Mouse (Mus musculus) kidney, embryonic 15.5 days (tissue): ENCODE results near the gene Clic5. TPM values are rescaled to one million over a fixed set of nuclear protein-coding genes. Genes with fewer than 3 reads are reported as not detected.

Experiments used
- ATAC-seq: fragments of 200-750 bp; cut with Nextera tagmentation; replicated peaks from 2 replicates; pipeline ENCODE4 v1.8.0; 2017; ENCODE audit warnings: moderate TSS enrichment; ENCODE audit not compliant: low FRiP score
- H3K27ac ChIP-seq: fragments of 300-500 bp; sonication (generic); 2 replicates; pipeline ENCODE4 v1.5.1; 2015; ENCODE audit warnings: mild to moderate bottlenecking, inconsistent platforms
- H3K27me3 ChIP-seq: fragments of 300-500 bp; sonication (generic); 2 replicates; pipeline ENCODE4 v1.6.1; 2015; ENCODE audit warnings: inconsistent platforms
- H3K36me3 ChIP-seq: fragments of 300-500 bp; sonication (generic); 2 replicates; pipeline ENCODE4 v1.6.1; 2015; ENCODE audit warnings: inconsistent platforms
- H3K4me1 ChIP-seq: fragments of 300-500 bp; sonication (generic); 2 replicates; pipeline ENCODE4 v1.6.1; 2015; ENCODE audit warnings: inconsistent platforms
- H3K4me2 ChIP-seq: fragments of 300-500 bp; sonication (generic); 2 replicates; pipeline ENCODE4 v1.6.1; 2015; ENCODE audit warnings: moderate library complexity, mild to moderate bottlenecking, inconsistent platforms
- H3K4me3 ChIP-seq: fragments of 300-500 bp; sonication (generic); replicated peaks from 2 replicates; pipeline ENCODE4 v1.5.1; 2015; ENCODE audit warnings: mild to moderate bottlenecking, inconsistent platforms
- H3K9ac ChIP-seq: fragments of 300-500 bp; sonication (generic); 2 replicates; pipeline ENCODE4 v1.6.1; 2015; ENCODE audit warnings: mild to moderate bottlenecking, inconsistent platforms
- H3K9me3 ChIP-seq: fragments of 300-500 bp; sonication (generic); replicated peaks from 2 replicates; pipeline ENCODE4 v1.6.1; 2016; ENCODE audit warnings: inconsistent platforms
- WGBS: fragments of 180-500 bp; shearing (Covaris S2); methylation state at CpG from one replicate; pipeline ENCODE4 v1.1.7; 2015; ENCODE audit warnings: mixed read lengths; 5-methylcytosine and 5-hydroxymethylcytosine counted together
- polyA plus RNA-seq: library from polyadenylated mRNA; unstranded; fragments of >200 nt; fragmentation: Nextera tagmentation; extraction: Ambion mirVana; gene quantifications from 2 replicates; pipeline ENCODE4 v1.2.1, GENCODE M21; 2015

The Clic5 gene
- polyA plus RNA-seq: 7.5 and 7.6 TPM in 2 replicates

- Histone ChIP-seq H3K9me3 (no peaks in the 10 kb centered on the region), H3K4me3 (peak within 1 kb of the TSS; percentile 50), H3K4me1 (peaks cover 25% of the 10 kb centered on the region), H3K36me3 (no peaks in the 10 kb centered on the region), H3K27me3 (peaks cover 29% of the 10 kb centered on the region), H3K9ac (peak within 1 kb of the TSS; percentile 39; the same call in 1 of the 2 replicates), H3K27ac (peak within 1 kb of the TSS; percentile 41; the same call in 1 of the 2 replicates), H3K4me2 (peak within 1 kb of the TSS; percentile 94)
- WGBS: 3% methylated on average over 24 of the region's 24 CpGs
- peak; percentile 69 for ATAC-seq
These were observed at the start of gene Clic5 for GRCm38 (mm10) chr17:44188042-44188768. Gene Clic5 (plus strand): TSS chr17:44188584.

GRCm38 (mm10) chr17:44145806-44146205 lies 42.6 kb upstream of the Clic5 start:
- Histone ChIP-seq H3K36me3 (no peaks in the 10 kb centered on the region), H3K9ac (no peak overlapping the region), H3K27me3 (no peaks in the 10 kb centered on the region), H3K4me3 (no peak overlapping the region), H3K9me3 (no peaks in the 10 kb centered on the region), H3K4me1 (no peaks in the 10 kb centered on the region), H3K27ac (no peak overlapping the region), H3K4me2 (no peak overlapping the region)
- 82% methylated on average over 1 of the region's 1 CpGs for WGBS
- ATAC-seq: no peak

GRCm38 (mm10) chr17:44148109-44148846 lies 40.1 kb upstream of the Clic5 start:
- H3K9me3 ChIP-seq: no peaks in the 10 kb centered on the region
- no peak overlapping the region for H3K27ac ChIP-seq
- no peaks in the 10 kb centered on the region for H3K27me3 ChIP-seq
- no peaks in the 10 kb centered on the region for H3K4me1 ChIP-seq
- no peak overlapping the region for H3K9ac ChIP-seq
- H3K4me3 ChIP-seq: no peak overlapping the region
- H3K36me3 ChIP-seq: no peaks in the 10 kb centered on the region
- WGBS: 77% methylated on average over 5 of the region's 5 CpGs
- no peak for ATAC-seq
- no peak overlapping the region for H3K4me2 ChIP-seq

- ATAC-seq: no peak
- H3K4me1 ChIP-seq: no peaks in the 10 kb centered on the region
- H3K4me3 ChIP-seq: no peak overlapping the region
- H3K9ac ChIP-seq: no peak overlapping the region
- H3K27me3 ChIP-seq: no peaks in the 10 kb centered on the region
- H3K27ac ChIP-seq: no peak overlapping the region
- H3K9me3 ChIP-seq: no peaks in the 10 kb centered on the region
- no peaks in the 10 kb centered on the region for H3K36me3 ChIP-seq
- WGBS: 71% methylated on average over 3 of the region's 3 CpGs
- no peak overlapping the region for H3K4me2 ChIP-seq
These were observed 37.3 kb upstream of the Clic5 start for GRCm38 (mm10) chr17:44151130-44151529.

- Histone ChIP-seq H3K4me2 (no peak overlapping the region), H3K27ac (no peak overlapping the region)
These were observed 36.5 kb upstream of the Clic5 start for GRCm38 (mm10) chr17:44151889-44152288.

GRCm38 (mm10) chr17:44153871-44154270 lies 34.5 kb upstream of the Clic5 start:
- no peak overlapping the region for H3K9ac ChIP-seq
- 44% methylated on average over 5 of the region's 5 CpGs for WGBS
- ATAC-seq: no peak
- no peaks in the 10 kb centered on the region for H3K4me1 ChIP-seq
- no peak overlapping the region for H3K4me2 ChIP-seq
- no peaks in the 10 kb centered on the region for H3K36me3 ChIP-seq
- H3K4me3 ChIP-seq: no peak overlapping the region
- no peaks in the 10 kb centered on the region for H3K9me3 ChIP-seq
- no peak overlapping the region for H3K27ac ChIP-seq
- H3K27me3 ChIP-seq: no peaks in the 10 kb centered on the region

More at GRCm38 (mm10) chr17:44151889-44152288, 36.5 kb upstream of the Clic5 start:
- no peak overlapping the region for H3K9ac ChIP-seq
- no peaks in the 10 kb centered on the region for H3K4me1 ChIP-seq
- H3K36me3 ChIP-seq: no peaks in the 10 kb centered on the region
- no peaks in the 10 kb centered on the region for H3K9me3 ChIP-seq
- no peak overlapping the region for H3K4me3 ChIP-seq
- no peak for ATAC-seq
- H3K27me3 ChIP-seq: no peaks in the 10 kb centered on the region
- 65% methylated on average over 8 of the region's 8 CpGs for WGBS

GRCm38 (mm10) chr17:44155204-44155603 lies 33.2 kb upstream of the Clic5 start:
- Histone ChIP-seq H3K27ac (no peak overlapping the region), H3K4me2 (no peak overlapping the region), H3K27me3 (no peaks in the 10 kb centered on the region), H3K36me3 (no peaks in the 10 kb centered on the region), H3K9me3 (no peaks in the 10 kb centered on the region), H3K4me3 (no peak overlapping the region), H3K9ac (no peak overlapping the region), H3K4me1 (no peaks in the 10 kb centered on the region)
- ATAC-seq: no peak
- WGBS: 60% methylated on average over 2 of the region's 2 CpGs

GRCm38 (mm10) chr17:44158186-44158585 lies 30.2 kb upstream of the Clic5 start:
- 67% methylated on average over 1 of the region's 1 CpGs for WGBS
- no peak overlapping the region for H3K9ac ChIP-seq
- H3K9me3 ChIP-seq: no peaks in the 10 kb centered on the region
- H3K4me2 ChIP-seq: no peak overlapping the region
- H3K27ac ChIP-seq: no peak overlapping the region
- H3K4me3 ChIP-seq: no peak overlapping the region
- H3K4me1 ChIP-seq: peaks cover 8% of the 10 kb centered on the region; the same call in 1 of the 2 replicates
- no peak for ATAC-seq
- H3K36me3 ChIP-seq: no peaks in the 10 kb centered on the region
- H3K27me3 ChIP-seq: no peaks in the 10 kb centered on the region

- no peak for ATAC-seq
- no peak overlapping the region for H3K27ac ChIP-seq
- H3K4me3 ChIP-seq: no peak overlapping the region
- H3K4me2 ChIP-seq: no peak overlapping the region
- H3K36me3 ChIP-seq: no peaks in the 10 kb centered on the region
- WGBS: 86% methylated on average over 11 of the region's 11 CpGs
- no peaks in the 10 kb centered on the region for H3K27me3 ChIP-seq
- no peak overlapping the region for H3K9ac ChIP-seq
- no peaks in the 10 kb centered on the region for H3K9me3 ChIP-seq
- peaks cover 8% of the 10 kb centered on the region; the same call in 1 of the 2 replicates for H3K4me1 ChIP-seq
These were observed 27.9 kb upstream of the Clic5 start for GRCm38 (mm10) chr17:44160449-44160848.

- ATAC-seq: no peak
- H3K9ac ChIP-seq: no peak overlapping the region
- no peaks in the 10 kb centered on the region for H3K9me3 ChIP-seq
- 30% methylated on average over 5 of the region's 5 CpGs for WGBS
- H3K4me3 ChIP-seq: no peak overlapping the region
- H3K4me1 ChIP-seq: peaks cover 8% of the 10 kb centered on the region; the same call in 1 of the 2 replicates
- H3K36me3 ChIP-seq: no peaks in the 10 kb centered on the region
- 0 out of 2 replicates have a peak overlapping the region, but pooled peaks have one; percentile 12 for H3K4me2 ChIP-seq
- H3K27ac ChIP-seq: no peak overlapping the region
- H3K27me3 ChIP-seq: no peaks in the 10 kb centered on the region
These were observed 25.9 kb upstream of the Clic5 start for GRCm38 (mm10) chr17:44162514-44162913.

GRCm38 (mm10) chr17:44162935-44163334 lies 25.4 kb upstream of the Clic5 start:
- no peak for ATAC-seq
- peaks cover 8% of the 10 kb centered on the region; the same call in 1 of the 2 replicates for H3K4me1 ChIP-seq
- WGBS: 63% methylated on average over 5 of the region's 5 CpGs
- H3K4me2 ChIP-seq: 0 out of 2 replicates have a peak overlapping the region, but pooled peaks have one; percentile 12
- H3K9me3 ChIP-seq: no peaks in the 10 kb centered on the region
- H3K36me3 ChIP-seq: no peaks in the 10 kb centered on the region
- H3K4me3 ChIP-seq: no peak overlapping the region
- H3K27ac ChIP-seq: no peak overlapping the region
- no peak overlapping the region for H3K9ac ChIP-seq
- H3K27me3 ChIP-seq: no peaks in the 10 kb centered on the region

GRCm38 (mm10) chr17:44165730-44166347 lies 22.5 kb upstream of the Clic5 start:
- no peaks in the 10 kb centered on the region for H3K9me3 ChIP-seq
- H3K4me2 ChIP-seq: no peak overlapping the region
- 0 out of 2 replicates have a peak, but pooled peaks have one; percentile 40 for ATAC-seq
- 69% methylated on average over 11 of the region's 11 CpGs for WGBS
- peaks cover 8% of the 10 kb centered on the region; the same call in 1 of the 2 replicates for H3K4me1 ChIP-seq
- H3K36me3 ChIP-seq: no peaks in the 10 kb centered on the region
- H3K27ac ChIP-seq: no peak overlapping the region
- no peaks in the 10 kb centered on the region for H3K27me3 ChIP-seq
- H3K4me3 ChIP-seq: no peak overlapping the region
- H3K9ac ChIP-seq: no peak overlapping the region
